Mouse (Mus musculus): ENCODE results near the gene Spata45. TPM values are rescaled to one million over a fixed set of nuclear protein-coding genes. Genes with fewer than 3 reads are reported as not detected.

The Spata45 gene
- total and polyA plus RNA-seq, 3 experiments = 0.76 TPM; not detected in 2

GRCm38 (mm10) chr1:191053555-191053954, 17.1 kb downstream of the Spata45 start:
- no peaks in the 10 kb centered on the region for H3K27me3 ChIP-seq (replicated peaks)
- no peak for DNase-seq (ENCODE audit: extremely low read depth)
- H3K79me2 ChIP-seq (replicated peaks; ENCODE audit: control insufficient read depth, extremely low read depth, insufficient read depth, poor library complexity, severe bottlenecking) = no peaks in the 10 kb centered on the region
- H3K4me3 ChIP-seq (replicated peaks in 1 of 3; ENCODE audit: low read depth in 2 of 3, low read length in 2 of 3, poor library complexity in 1 of 3) = no peak overlapping the region
- no peak overlapping the region for H3K4me2 ChIP-seq (ENCODE audit: insufficient read depth, low read depth, poor library complexity, severe bottlenecking)
- H3K36me3 ChIP-seq (replicated peaks in 1 of 2; ENCODE audit: control insufficient read depth in 1 of 2, insufficient read depth in 1 of 2, low read length in 1 of 2) = peaks cover 19 to 57% of the 10 kb centered on the region in 2 experiments
- no peak overlapping the region for H3K9ac ChIP-seq (ENCODE audit: insufficient read depth, low read depth)
- H3K27ac ChIP-seq (ENCODE audit: insufficient read depth, low read depth) = no peak overlapping the region
- no peaks in the 10 kb centered on the region for H3K9me3 ChIP-seq (replicated peaks; ENCODE audit: low read length)
- in situ Hi-C loops (cut with MboI; ENCODE audit: low pct_ligation_motif_present, low pct_unique_long_range_greater_than_20kb, low sequenced_read_pairs) = no loop called here
- TF ChIP-seq E2F4 (IDR thresholded peaks at IDR 0.05; ENCODE audit: insufficient replicate concordance, low read depth, low read length) = no peak
- 0 out of 4 replicates have a peak, but pooled peaks cover 0 to 5% of the 10 kb centered on the region in 2 experiments for H3K4me1 ChIP-seq (ENCODE audit: control insufficient read depth in 1 of 2, insufficient read depth in 2 of 2)
- dilution Hi-C loops (cut with MboI; ENCODE audit: extremely low pct_ligation_motif_present, extremely low pct_unique_long_range_greater_than_20kb, low sequenced_read_pairs) = no loop called here

- 0 out of 4 replicates have a peak, but pooled peaks cover 0 to 5% of the 10 kb centered on the region in 2 experiments for H3K4me1 ChIP-seq (ENCODE audit: control insufficient read depth in 1 of 2, insufficient read depth in 2 of 2)
Measured at GRCm38 (mm10) chr1:191054870-191055532, 18.6 kb downstream of the Spata45 start.

GRCm38 (mm10) chr1:191055533-191055873, 19.1 kb downstream of the Spata45 start:
- Histone ChIP-seq H3K27ac (ENCODE audit: insufficient read depth, low read depth) (no peak overlapping the region), H3K36me3 (replicated peaks in 1 of 2; ENCODE audit: control insufficient read depth in 1 of 2, insufficient read depth in 1 of 2, low read length in 1 of 2) (peaks cover 19 to 58% of the 10 kb centered on the region in 2 experiments), H3K4me2 (ENCODE audit: insufficient read depth, low read depth, poor library complexity, severe bottlenecking) (no peak overlapping the region), H3K4me1 (ENCODE audit: control insufficient read depth in 1 of 2, insufficient read depth in 2 of 2) (0 out of 4 replicates have a peak, but pooled peaks cover 0 to 5% of the 10 kb centered on the region in 2 experiments), H3K4me3 (replicated peaks in 1 of 3; ENCODE audit: low read depth in 2 of 3, low read length in 2 of 3, poor library complexity in 1 of 3) (no peak overlapping the region), H3K79me2 (replicated peaks; ENCODE audit: control insufficient read depth, extremely low read depth, insufficient read depth, poor library complexity, severe bottlenecking) (no peaks in the 10 kb centered on the region), H3K27me3 (replicated peaks) (no peaks in the 10 kb centered on the region), H3K9ac (ENCODE audit: insufficient read depth, low read depth) (no peak overlapping the region), H3K9me3 (replicated peaks; ENCODE audit: low read length) (no peaks in the 10 kb centered on the region)
- in situ Hi-C loops (cut with MboI; ENCODE audit: low pct_ligation_motif_present, low pct_unique_long_range_greater_than_20kb, low sequenced_read_pairs) (no loop called here), dilution Hi-C loops (cut with MboI; ENCODE audit: extremely low pct_ligation_motif_present, extremely low pct_unique_long_range_greater_than_20kb, low sequenced_read_pairs) (no loop called here)
- DNase-seq (ENCODE audit: extremely low read depth) = no peak
- TF ChIP-seq CTCF (conservative IDR thresholded peaks at IDR 0.05 in 1 of 2, IDR thresholded peaks at IDR 0.05 in 1 of 2; ENCODE audit: low read depth in 2 of 2, low read length in 2 of 2) (peak in 1 of 2 experiments; percentile 22; a peak in 2 of 4 replicates), E2F4 (IDR thresholded peaks at IDR 0.05; ENCODE audit: insufficient replicate concordance, low read depth, low read length) (no peak), USF1 (IDR thresholded peaks at IDR 0.05; ENCODE audit: low read depth, low read length) (no peak)

More at GRCm38 (mm10) chr1:191054870-191055532, 18.6 kb downstream of the Spata45 start:
- H3K79me2 ChIP-seq (replicated peaks; ENCODE audit: control insufficient read depth, extremely low read depth, insufficient read depth, poor library complexity, severe bottlenecking) = no peaks in the 10 kb centered on the region
- TF ChIP-seq JUN (IDR thresholded peaks at IDR 0.05; ENCODE audit: insufficient read depth, low read depth, low read length) = no peak
- no peak for TF ChIP-seq ZMIZ1 (IDR thresholded peaks at IDR 0.05; ENCODE audit: low read depth, low read length)
- no peak for TF ChIP-seq ELF1 (IDR thresholded peaks at IDR 0.05; ENCODE audit: low read depth, low read length)
- peak in 1 of 2 experiments; percentile 35; a peak in 2 of 4 replicates for TF ChIP-seq CTCF (conservative IDR thresholded peaks at IDR 0.05 in 1 of 2, IDR thresholded peaks at IDR 0.05 in 1 of 2; ENCODE audit: low read depth in 2 of 2, low read length in 2 of 2)
- no peak for TF ChIP-seq MEF2A (IDR thresholded peaks at IDR 0.05; ENCODE audit: borderline replicate concordance, low read depth, low read length)
- no peak for TF ChIP-seq ZKSCAN1 (IDR thresholded peaks at IDR 0.05; ENCODE audit: borderline replicate concordance, low read depth, low read length)
- TF ChIP-seq UBTF (IDR thresholded peaks at IDR 0.05; ENCODE audit: low read depth, low read length) = no peak
- peak; percentile 26 for TF ChIP-seq RAD21 (IDR thresholded peaks at IDR 0.05; ENCODE audit: low read depth, low read length)
- no peak for TF ChIP-seq CHD1 (IDR thresholded peaks at IDR 0.05; ENCODE audit: low read depth, low read length)
- peaks cover 19 to 62% of the 10 kb centered on the region in 2 experiments for H3K36me3 ChIP-seq (replicated peaks in 1 of 2; ENCODE audit: control insufficient read depth in 1 of 2, insufficient read depth in 1 of 2, low read length in 1 of 2)
- dilution Hi-C loops (cut with MboI; ENCODE audit: extremely low pct_ligation_motif_present, extremely low pct_unique_long_range_greater_than_20kb, low sequenced_read_pairs) = no loop called here
- H3K9me3 ChIP-seq (replicated peaks; ENCODE audit: low read length) = no peaks in the 10 kb centered on the region
- DNase-seq (ENCODE audit: extremely low read depth) = no peak
- H3K9ac ChIP-seq (ENCODE audit: insufficient read depth, low read depth) = no peak overlapping the region
- no peak overlapping the region for H3K4me3 ChIP-seq (replicated peaks in 1 of 3; ENCODE audit: low read depth in 2 of 3, low read length in 2 of 3, poor library complexity in 1 of 3)
- H3K27ac ChIP-seq (ENCODE audit: insufficient read depth, low read depth) = no peak overlapping the region
- H3K27me3 ChIP-seq (replicated peaks) = no peaks in the 10 kb centered on the region
- H3K4me2 ChIP-seq (ENCODE audit: insufficient read depth, low read depth, poor library complexity, severe bottlenecking) = no peak overlapping the region
- in situ Hi-C loops (cut with MboI; ENCODE audit: low pct_ligation_motif_present, low pct_unique_long_range_greater_than_20kb, low sequenced_read_pairs) = no loop called here
